Mouse (Mus musculus): ENCODE measurements around the gene H2-T3.

DNA sequence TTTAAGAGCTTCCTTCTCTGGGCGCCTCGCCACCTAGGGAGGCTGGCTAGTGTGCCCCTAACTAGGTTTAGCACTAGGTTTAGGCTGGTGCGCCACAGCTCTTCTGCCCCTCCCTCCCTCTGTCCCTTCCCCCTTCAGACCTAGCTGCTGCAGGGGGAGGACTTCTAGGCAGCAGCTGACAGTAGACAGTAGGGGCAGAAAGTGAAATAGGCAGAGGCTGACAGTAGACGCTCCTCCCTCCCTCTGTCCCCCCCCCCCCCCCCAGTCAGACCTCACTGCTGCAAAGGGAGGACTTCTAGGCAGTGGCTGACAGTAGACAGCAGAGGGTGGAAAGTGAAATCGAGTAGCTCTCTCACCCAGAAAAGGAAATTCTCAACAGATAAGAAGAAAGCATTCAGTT lies 39.0 kb upstream of the H2-T3 start:
- TF ChIP-seq POLR2A (IDR thresholded peaks at IDR 0.05; ENCODE audit: control insufficient read depth, extremely low read depth, insufficient read depth, low read length, poor library complexity) = no peak
- no peak for TF ChIP-seq CTCF (IDR thresholded peaks at IDR 0.05; ENCODE audit: borderline replicate concordance, control insufficient read depth, extremely low read depth, insufficient read depth, low read length, poor library complexity)
